Mouse (Mus musculus) embryonic fibroblast, embryonic 13.5 days (primary cell): ENCODE results near the gene Ttc14.

ENCODE experiments used
- CTCF ChIP-seq: IDR thresholded peaks from 2 replicates; pipeline ENCODE4 v1.5.1; 2011; ENCODE audit warnings: mild to moderate bottlenecking, control low read depth, low read length, moderate library complexity, borderline replicate concordance; ENCODE audit not compliant: insufficient read depth
- POLR2A ChIP-seq: IDR thresholded peaks from 2 replicates; pipeline ENCODE4 v1.6.1; 2011; ENCODE audit warnings: low read depth, mild to moderate bottlenecking, control low read depth, low read length, moderate library complexity

- TF ChIP-seq CTCF (no peak), POLR2A (no peak)
These were observed 51.2 kb downstream of the Ttc14 start for GRCm38 (mm10) chr3:33850856-33851255.
